Mouse (Mus musculus) CH12.LX (cell line): Measurements from ENCODE around the gene Siglecf. TPM values are rescaled to one million over a fixed set of nuclear protein-coding genes. Genes with fewer than 3 reads are reported as not detected.
A peak's percentile ranks its signal among the peaks of the same experiment; 100 is the strongest.

Source experiments
- DNase-seq: peaks from one replicate; pipeline ENCODE4 v3.0.0-alpha.2; 2013; ENCODE audit errors: extremely low read depth
- H3K27ac ChIP-seq: 2 replicates; pipeline ENCODE4 v1.5.1; 2012; ENCODE audit warnings: low read depth, mild to moderate bottlenecking, control low read depth, moderate library complexity; ENCODE audit not compliant: insufficient read depth
- H3K27me3 ChIP-seq: replicated peaks from 2 replicates; pipeline ENCODE3; 2012; ENCODE audit warnings: inconsistent platforms
- H3K36me3 ChIP-seq, 2 experiments: replicated peaks in 1 of 2; 2 replicates each; pipeline versions ENCODE3 to v1.6.1; 2012; ENCODE audit warnings: inconsistent platforms in 1 of 2, low read length in 1 of 2, mild to moderate bottlenecking in 1 of 2, mixed read lengths in 1 of 2, moderate library complexity in 1 of 2; ENCODE audit not compliant: control insufficient read depth in 1 of 2, insufficient read depth in 1 of 2
- H3K4me1 ChIP-seq, 2 experiments: 2 replicates each; pipeline ENCODE4 v1.6.1; 2012; ENCODE audit warnings: inconsistent platforms in 1 of 2, moderate library complexity in 1 of 2; ENCODE audit not compliant: insufficient read depth in 2 of 2, control insufficient read depth in 1 of 2
- H3K4me2 ChIP-seq: 2 replicates; pipeline ENCODE4 v1.6.1; 2012; ENCODE audit warnings: low read depth, mild to moderate bottlenecking, control low read depth; ENCODE audit not compliant: poor library complexity, insufficient read depth, severe bottlenecking
- H3K4me3 ChIP-seq, 3 experiments: fragments of 150-350 bp in 1 of 3; sonication (generic) in 1 of 3; replicated peaks in 1 of 3; 2 replicates each; pipeline versions ENCODE3 to v1.5.1; 2011 to 2012; ENCODE audit warnings: low read depth in 2 of 3, low read length in 2 of 3, mild to moderate bottlenecking in 2 of 3, moderate library complexity in 2 of 3, control low read depth in 1 of 3, improper control_type of control experiment in 1 of 3, inconsistent platforms in 1 of 3, mixed read lengths in 1 of 3; ENCODE audit not compliant: poor library complexity in 1 of 3
- H3K79me2 ChIP-seq: replicated peaks from 2 replicates; pipeline ENCODE4 v1.6.1; 2012; ENCODE audit warnings: mild to moderate bottlenecking, moderate library complexity; ENCODE audit not compliant: control insufficient read depth, poor library complexity, insufficient read depth, severe bottlenecking; ENCODE audit errors: extremely low read depth
- H3K9ac ChIP-seq: 2 replicates; pipeline ENCODE4 v1.6.1; 2012; ENCODE audit warnings: low read depth, mild to moderate bottlenecking, control low read depth, moderate library complexity; ENCODE audit not compliant: insufficient read depth
- H3K9me3 ChIP-seq: replicated peaks from 2 replicates; pipeline ENCODE3; 2012; ENCODE audit warnings: low read length, inconsistent platforms, mixed read lengths
- BHLHE40 ChIP-seq: IDR thresholded peaks from 2 replicates; pipeline ENCODE4 v1.6.1; 2011; ENCODE audit warnings: mild to moderate bottlenecking, low read depth, low read length, improper control_type of control experiment
- CHD1 ChIP-seq: IDR thresholded peaks from 2 replicates; pipeline ENCODE4 v1.6.1; 2012; ENCODE audit warnings: low read depth, low read length, improper control_type of control experiment, inconsistent platforms
- CHD2 ChIP-seq: IDR thresholded peaks from 2 replicates; pipeline ENCODE4 v1.6.1; 2011; ENCODE audit warnings: low read length, improper control_type of control experiment
- CTCF ChIP-seq, 2 experiments: IDR thresholded peaks in 1 of 2; conservative IDR thresholded peaks in 1 of 2; 2 replicates each; pipeline ENCODE4 v1.5.1; 2011 to 2012; ENCODE audit warnings: low read depth in 2 of 2, low read length in 2 of 2, improper control_type of control experiment in 1 of 2, inconsistent platforms in 1 of 2, mild to moderate bottlenecking in 1 of 2, moderate library complexity in 1 of 2
- E2F4 ChIP-seq: IDR thresholded peaks from 2 replicates; pipeline ENCODE4 v1.6.1; 2011; ENCODE audit warnings: low read depth, low read length, improper control_type of control experiment; ENCODE audit not compliant: insufficient replicate concordance
- ELF1 ChIP-seq: IDR thresholded peaks from 2 replicates; pipeline ENCODE4 v1.6.1; 2014; ENCODE audit warnings: low read depth, mild to moderate bottlenecking, inconsistent platforms, low read length, improper control_type of control experiment
- EP300 ChIP-seq: IDR thresholded peaks from 2 replicates; pipeline ENCODE4 v1.6.1; 2011; ENCODE audit warnings: low read length, improper control_type of control experiment
- ETS1 ChIP-seq: conservative IDR thresholded peaks from 2 replicates; pipeline ENCODE4 v1.6.1; 2012; ENCODE audit warnings: low read depth, mild to moderate bottlenecking, inconsistent platforms, low read length, improper control_type of control experiment, moderate library complexity
- GABPA ChIP-seq: IDR thresholded peaks from 2 replicates; pipeline ENCODE4 v1.6.1; 2012; ENCODE audit warnings: low read depth, low read length, improper control_type of control experiment, inconsistent platforms; ENCODE audit not compliant: insufficient replicate concordance
- HCFC1 ChIP-seq: IDR thresholded peaks from 2 replicates; pipeline ENCODE4 v1.6.1; 2012; ENCODE audit warnings: low read depth, mild to moderate bottlenecking, inconsistent platforms, low read length, improper control_type of control experiment
- IRF4 ChIP-seq: IDR thresholded peaks from 2 replicates; pipeline ENCODE4 v1.6.1; 2014; ENCODE audit warnings: low read depth, mild to moderate bottlenecking, inconsistent platforms, low read length, improper control_type of control experiment
- JUN ChIP-seq: IDR thresholded peaks from 2 replicates; pipeline ENCODE4 v1.6.1; 2011; ENCODE audit warnings: low read depth, mild to moderate bottlenecking, low read length, improper control_type of control experiment, moderate library complexity; ENCODE audit not compliant: insufficient read depth
- JUND ChIP-seq: conservative IDR thresholded peaks from 2 replicates; pipeline ENCODE4 v1.6.1; 2011; ENCODE audit warnings: low read depth, low read length, improper control_type of control experiment
- KAT2A ChIP-seq: IDR thresholded peaks from 2 replicates; pipeline ENCODE4 v1.6.1; 2012; ENCODE audit warnings: low read length, improper control_type of control experiment, inconsistent platforms; ENCODE audit not compliant: insufficient replicate concordance
- MAFK ChIP-seq: IDR thresholded peaks from 2 replicates; pipeline ENCODE4 v1.6.1; 2011; ENCODE audit warnings: low read length, improper control_type of control experiment; ENCODE audit not compliant: insufficient replicate concordance
- MAX ChIP-seq: IDR thresholded peaks from 2 replicates; pipeline ENCODE4 v1.6.1; 2011; ENCODE audit warnings: low read length, improper control_type of control experiment
- MAZ ChIP-seq: IDR thresholded peaks from 2 replicates; pipeline ENCODE4 v1.6.1; 2012; ENCODE audit warnings: low read depth, mild to moderate bottlenecking, inconsistent platforms, low read length, improper control_type of control experiment, moderate library complexity
- MEF2A ChIP-seq: IDR thresholded peaks from 2 replicates; pipeline ENCODE4 v1.6.1; 2014; ENCODE audit warnings: low read depth, mild to moderate bottlenecking, inconsistent platforms, low read length, improper control_type of control experiment, borderline replicate concordance
- MXI1 ChIP-seq: IDR thresholded peaks from 2 replicates; pipeline ENCODE4 v1.6.1; 2011; ENCODE audit warnings: mild to moderate bottlenecking, low read depth, low read length, improper control_type of control experiment
- MYC ChIP-seq: IDR thresholded peaks from 2 replicates; pipeline ENCODE4 v1.6.1; 2011; ENCODE audit warnings: low read depth, mild to moderate bottlenecking, improper control_type of control experiment, low read length
- NELFE ChIP-seq: IDR thresholded peaks from 2 replicates; pipeline ENCODE4 v1.6.1; 2011; ENCODE audit warnings: low read depth, low read length, improper control_type of control experiment
- NRF1 ChIP-seq: IDR thresholded peaks from 2 replicates; pipeline ENCODE4 v1.6.1; 2014; ENCODE audit warnings: low read depth, mild to moderate bottlenecking, inconsistent platforms, low read length, improper control_type of control experiment, moderate library complexity
- PAX5 ChIP-seq: IDR thresholded peaks from 2 replicates; pipeline ENCODE4 v1.6.1; 2012; ENCODE audit warnings: low read length, inconsistent platforms, mixed read lengths
- POLR2A ChIP-seq: IDR thresholded peaks from 2 replicates; pipeline ENCODE4 v1.6.1; 2011; ENCODE audit warnings: low read depth, mild to moderate bottlenecking, improper control_type of control experiment, low read length
- POLR2AphosphoS2 ChIP-seq: IDR thresholded peaks from 2 replicates; pipeline ENCODE4 v1.6.1; 2011; ENCODE audit warnings: low read depth, low read length, improper control_type of control experiment
- RAD21 ChIP-seq: IDR thresholded peaks from 2 replicates; pipeline ENCODE4 v1.6.1; 2011; ENCODE audit warnings: low read depth, mild to moderate bottlenecking, low read length, improper control_type of control experiment, moderate library complexity
- RCOR1 ChIP-seq: conservative IDR thresholded peaks from 2 replicates; pipeline ENCODE4 v1.6.1; 2012; ENCODE audit warnings: low read depth, mild to moderate bottlenecking, inconsistent platforms, low read length, improper control_type of control experiment
- SIN3A ChIP-seq: IDR thresholded peaks from 2 replicates; pipeline ENCODE4 v1.6.1; 2012; ENCODE audit warnings: low read length, improper control_type of control experiment, inconsistent platforms
- SMC3 ChIP-seq: IDR thresholded peaks from 2 replicates; pipeline ENCODE4 v1.6.1; 2011; ENCODE audit warnings: low read depth, low read length, improper control_type of control experiment
- TBP ChIP-seq: conservative IDR thresholded peaks from 2 replicates; pipeline ENCODE4 v1.6.1; 2011; ENCODE audit warnings: low read depth, low read length, improper control_type of control experiment
- TCF12 ChIP-seq: IDR thresholded peaks from 2 replicates; pipeline ENCODE4 v1.6.1; 2014; ENCODE audit warnings: low read depth, mild to moderate bottlenecking, inconsistent platforms, low read length, improper control_type of control experiment
- UBTF ChIP-seq: IDR thresholded peaks from 2 replicates; pipeline ENCODE4 v1.6.1; 2012; ENCODE audit warnings: low read depth, mild to moderate bottlenecking, inconsistent platforms, low read length, improper control_type of control experiment, moderate library complexity
- USF1 ChIP-seq: IDR thresholded peaks from 2 replicates; pipeline ENCODE4 v1.6.1; 2014; ENCODE audit warnings: low read depth, mild to moderate bottlenecking, inconsistent platforms, low read length, improper control_type of control experiment
- USF2 ChIP-seq: conservative IDR thresholded peaks from 2 replicates; pipeline ENCODE4 v1.6.1; 2011; ENCODE audit warnings: low read depth, low read length, improper control_type of control experiment
- ZC3H11A ChIP-seq: IDR thresholded peaks from 2 replicates; pipeline ENCODE4 v1.6.1; 2012; ENCODE audit warnings: low read depth, mild to moderate bottlenecking, inconsistent platforms, low read length, improper control_type of control experiment
- ZKSCAN1 ChIP-seq: IDR thresholded peaks from 2 replicates; pipeline ENCODE4 v1.6.1; 2012; ENCODE audit warnings: low read depth, inconsistent platforms, low read length, improper control_type of control experiment, borderline replicate concordance
- ZMIZ1 ChIP-seq: IDR thresholded peaks from 2 replicates; pipeline ENCODE4 v1.6.1; 2012; ENCODE audit warnings: low read depth, mild to moderate bottlenecking, inconsistent platforms, low read length, improper control_type of control experiment
- ZNF384 ChIP-seq: IDR thresholded peaks from 2 replicates; pipeline ENCODE4 v1.6.1; 2012; ENCODE audit warnings: low read depth, low read length, improper control_type of control experiment, inconsistent platforms
- dilution Hi-C: fragments of 300-500 bp; cut with MboI; formaldehyde crosslinking; loops from 2 replicates; pipeline ENCODE4 v1.14.3; 2020; ENCODE audit warnings: low sequenced_read_pairs; ENCODE audit not compliant: extremely low pct_unique_long_range_greater_than_20kb, extremely low pct_ligation_motif_present
- in situ Hi-C: fragments of 300-500 bp; cut with MboI; formaldehyde crosslinking; loops from 3 replicates; pipeline ENCODE4 v1.14.3; 2019; ENCODE audit warnings: low sequenced_read_pairs, low pct_ligation_motif_present, low pct_unique_long_range_greater_than_20kb, mixed read lengths
- polyA plus RNA-seq: library from polyadenylated mRNA; unstranded; fragments of >175 nt; gene quantifications from 2 replicates; pipeline ENCODE4 v1.2.1, GENCODE M21; 2012; ENCODE audit warnings: low read depth; ENCODE audit not compliant: insufficient read length
- total RNA-seq, 2 experiments: library from RNA; depleted of rRNA; stranded (reverse); fragments of 300-350 nt in 1 of 2; fragments of >200 nt in 1 of 2; gene quantifications; 2 replicates each; pipeline ENCODE4 v1.2.3; 2012 to 2014

Gene Siglecf
- total and polyA plus RNA-seq, 3 experiments, result 0.34 to 1.7 (median 0.66) TPM

DNA sequence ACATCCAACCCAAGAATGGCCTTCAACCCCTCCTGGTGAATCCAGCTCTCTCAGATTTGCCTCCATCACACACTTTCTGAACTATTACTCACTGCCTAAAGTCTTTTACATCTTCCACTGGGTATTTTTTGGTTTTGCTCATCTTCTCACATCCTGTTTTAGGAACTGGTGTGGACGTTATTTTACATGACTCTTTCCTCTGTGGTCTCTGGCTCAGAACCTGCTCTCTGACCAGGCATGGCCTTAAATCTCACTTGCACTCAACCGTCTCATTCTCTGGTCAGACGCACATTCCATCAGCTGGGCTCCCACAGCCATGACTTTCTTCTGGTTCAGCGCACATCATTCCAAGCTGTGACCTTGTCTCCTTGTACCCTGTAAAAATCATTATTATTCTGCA lies 10.4 kb upstream of the Siglecf start:
- Histone ChIP-seq H3K79me2 (no peaks in the 10 kb centered on the region), H3K27ac (no peak overlapping the region), H3K9me3 (no peaks in the 10 kb centered on the region), H3K4me2 (no peak overlapping the region), H3K27me3 (no peaks in the 10 kb centered on the region), H3K36me3 (no peaks in the 10 kb centered on the region), H3K4me1 (peaks cover 8 to 26% of the 10 kb centered on the region in 2 experiments), H3K9ac (no peak overlapping the region), H3K4me3 (no peak overlapping the region)
- dilution Hi-C loops (no loop called here), in situ Hi-C loops (loop anchor here (10.0 kb wide), 1 partner anchor 124 kb away; the partner anchor contains the start of gene Vsig10l)
- DNase-seq, result peak; percentile 47
- TF ChIP-seq MEF2A, result peak; percentile 42; the same call in 1 of the 2 replicates
- TF ChIP-seq ZKSCAN1, result no peak
- TF ChIP-seq BHLHE40, result peak; percentile 24; the same call in 1 of the 2 replicates
- no peak for TF ChIP-seq GABPA
- 0 out of 2 replicates have a peak, but pooled peaks have one; percentile 51 for TF ChIP-seq MAFK
- TF ChIP-seq UBTF, result no peak
- TF ChIP-seq E2F4, result no peak
- no peak for TF ChIP-seq ZNF384
- no peak for TF ChIP-seq MYC
- TF ChIP-seq TBP, result no peak
- no peak for TF ChIP-seq NRF1
- TF ChIP-seq PAX5, result no peak
- TF ChIP-seq TCF12, result no peak
- no peak for TF ChIP-seq USF1
- peak; percentile 81 for TF ChIP-seq IRF4
- TF ChIP-seq KAT2A, result no peak
- TF ChIP-seq USF2, result no peak
- TF ChIP-seq JUN, result peak; percentile 2; the same call in 1 of the 2 replicates
- no peak for TF ChIP-seq CHD1
- no peak for TF ChIP-seq MAZ
- no peak for TF ChIP-seq POLR2A
- no peak for TF ChIP-seq NELFE
- no peak for TF ChIP-seq RAD21
- TF ChIP-seq SIN3A, result no peak
- no peak for TF ChIP-seq CTCF (conservative IDR thresholded peaks at IDR 0.05 in 1 of 2, IDR thresholded peaks at IDR 0.05 in 1 of 2; ENCODE audit: low read depth in 2 of 2, low read length in 2 of 2)
- TF ChIP-seq RCOR1, result no peak
- no peak; the same call in 1 of the 2 replicates for TF ChIP-seq SMC3
- no peak for TF ChIP-seq ELF1
- no peak for TF ChIP-seq HCFC1
- peak; percentile 20; the same call in 1 of the 2 replicates for TF ChIP-seq CHD2
- peak; percentile 24; the same call in 1 of the 2 replicates for TF ChIP-seq JUND
- TF ChIP-seq ZC3H11A, result no peak
- no peak for TF ChIP-seq MXI1
- TF ChIP-seq MAX, result no peak
- no peak for TF ChIP-seq ZMIZ1
- TF ChIP-seq POLR2AphosphoS2, result no peak
- peak; percentile 91 for TF ChIP-seq EP300
- TF ChIP-seq ETS1, result peak; percentile 57
